Mouse (Mus musculus) heart, postnatal 4 days (tissue): ENCODE results near the gene Gm9508. TPM values are rescaled to one million over a fixed set of nuclear protein-coding genes. Genes with fewer than 3 reads are reported as not detected.

Source experiments
- DNase-seq: peaks from one replicate; pipeline ENCODE4 v3.0.0; 2021
- total RNA-seq, 2 experiments: library from RNA; stranded (reverse); gene quantifications; 2 replicates each; pipeline ENCODE4 v1.2.3; 2021

The Gm9508 gene
- total RNA-seq, 2 experiments from 2014 or later = not detected

DNA sequence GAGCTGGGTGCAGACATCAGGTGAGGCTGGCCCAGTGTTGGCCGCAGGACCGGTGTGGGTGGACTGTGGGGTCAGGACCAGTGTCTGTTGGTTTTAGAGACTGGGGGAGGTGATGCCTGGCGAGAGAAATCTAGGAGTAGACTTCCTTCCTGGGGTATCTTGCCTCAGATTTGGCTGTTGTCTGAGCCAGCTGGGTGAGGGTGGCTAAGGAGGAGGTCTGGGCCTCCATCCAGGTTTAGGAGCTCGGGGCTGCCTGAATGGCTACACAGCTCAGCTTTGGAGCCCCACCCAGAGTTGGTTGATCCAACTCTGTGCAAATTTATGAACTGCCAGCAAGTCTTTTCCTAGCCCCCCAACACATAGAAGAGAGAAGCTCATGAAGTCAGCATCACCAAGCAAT, 29.6 kb downstream of the Gm9508 start:
- no peak for DNase-seq

DNA sequence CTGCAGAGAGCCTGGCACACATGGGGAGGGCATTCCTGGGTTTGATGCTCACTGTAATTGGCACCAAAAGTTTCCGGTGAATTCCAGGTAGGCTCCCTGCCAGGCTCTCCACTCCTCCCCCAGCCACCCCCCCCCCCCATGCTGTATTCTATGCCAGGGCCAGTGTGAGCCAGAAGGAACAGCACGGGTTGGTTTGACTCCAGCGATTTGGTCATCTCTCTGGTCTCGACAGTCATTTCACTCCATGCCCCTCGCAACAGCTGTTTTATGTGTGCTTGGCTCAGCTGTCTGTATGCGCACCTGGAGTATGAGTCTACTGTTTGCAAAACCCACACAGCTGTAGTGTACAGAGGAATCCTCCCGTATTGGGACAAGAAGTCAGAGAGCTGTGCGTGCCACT, 30.7 kb downstream of the Gm9508 start:
- peak; percentile 21 for DNase-seq

DNA sequence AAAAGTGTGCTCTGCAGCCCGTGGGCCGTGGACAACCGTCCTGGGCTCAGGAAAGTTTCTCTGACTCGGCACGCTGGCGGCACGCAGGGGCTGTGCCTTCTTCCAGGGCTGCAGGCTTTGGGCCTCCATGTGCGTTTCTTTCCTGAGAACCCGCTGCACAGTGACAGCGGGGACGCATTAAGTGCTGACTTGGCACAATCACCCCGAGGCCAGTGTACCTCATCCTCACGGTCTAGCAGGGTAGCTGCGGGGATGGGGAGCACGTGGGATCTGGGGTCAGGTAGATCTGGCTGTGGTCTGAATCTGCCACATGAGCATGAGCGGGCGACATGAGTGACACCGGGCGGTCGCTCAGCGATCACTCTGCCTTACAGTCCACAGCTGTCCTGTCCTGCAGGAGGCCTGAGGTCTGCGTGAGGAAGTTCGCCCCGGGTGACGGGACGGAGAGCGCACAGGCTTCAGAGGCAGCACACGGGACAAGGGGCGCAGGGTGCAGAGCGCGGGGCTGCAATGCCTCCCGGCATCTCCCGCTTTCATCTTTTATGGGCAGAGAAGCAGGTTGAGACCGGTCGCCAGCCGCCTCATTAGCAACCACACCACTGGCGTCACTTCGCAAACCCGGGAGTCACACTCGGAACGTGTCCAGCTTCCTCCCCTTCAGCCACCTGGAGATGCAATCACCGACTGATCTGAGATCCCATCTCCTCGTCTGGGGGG, 32.9 kb downstream of the Gm9508 start:
- DNase-seq = no peak

DNA sequence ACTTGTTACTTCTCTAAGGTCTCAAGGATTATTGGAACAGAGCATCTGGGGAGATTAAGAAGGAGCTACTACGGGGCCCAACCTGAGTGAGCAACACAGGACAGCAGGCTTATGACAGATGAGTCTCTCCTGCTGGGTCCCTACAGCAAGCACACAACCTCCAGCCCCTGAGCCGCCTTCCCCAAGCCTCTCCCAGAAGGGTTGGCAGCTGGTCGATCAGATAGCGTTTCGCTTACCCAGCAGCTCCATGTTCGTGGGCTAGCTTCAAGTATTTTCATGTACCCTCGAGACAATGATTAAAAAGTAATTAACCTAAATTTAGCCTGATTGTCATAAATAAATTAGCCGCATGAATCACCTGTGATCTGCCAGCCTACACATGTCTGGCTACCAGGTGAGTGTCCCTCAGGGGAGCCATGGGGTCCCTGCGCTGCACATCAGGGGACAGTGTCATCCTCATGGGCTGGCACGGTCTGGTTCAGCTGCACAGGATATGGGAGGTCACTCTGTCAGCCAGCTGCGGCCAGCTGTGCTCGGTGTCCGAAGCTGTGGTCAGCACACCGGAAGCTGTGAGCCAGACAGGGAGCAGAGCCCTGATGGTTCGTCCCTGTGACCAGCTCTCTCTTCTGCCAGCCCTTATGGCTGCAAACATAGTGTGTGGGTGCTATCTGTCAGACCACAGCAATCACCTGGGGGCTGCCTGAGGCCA, 38.6 kb downstream of the Gm9508 start:
- DNase-seq = peak; percentile 59

DNA sequence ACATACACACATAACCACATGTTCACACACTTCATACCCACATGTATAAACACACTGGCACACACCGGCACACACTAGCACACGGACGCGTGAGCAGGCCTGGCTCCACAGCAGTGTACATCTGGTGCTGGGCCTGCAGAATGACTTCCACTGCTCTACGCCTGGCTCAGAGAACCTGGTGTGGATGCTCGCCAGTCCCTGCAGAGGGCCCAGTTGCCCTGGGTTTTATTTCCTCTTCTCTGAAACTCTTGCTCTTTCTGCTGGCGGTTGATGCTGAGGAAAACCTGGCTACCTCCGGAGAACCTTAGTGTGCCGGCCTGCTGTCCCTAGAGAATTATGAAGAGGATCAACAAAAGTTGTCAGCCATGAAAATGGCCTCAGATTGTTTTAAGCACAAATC, 45.0 kb downstream of the Gm9508 start:
- DNase-seq = no peak

DNA sequence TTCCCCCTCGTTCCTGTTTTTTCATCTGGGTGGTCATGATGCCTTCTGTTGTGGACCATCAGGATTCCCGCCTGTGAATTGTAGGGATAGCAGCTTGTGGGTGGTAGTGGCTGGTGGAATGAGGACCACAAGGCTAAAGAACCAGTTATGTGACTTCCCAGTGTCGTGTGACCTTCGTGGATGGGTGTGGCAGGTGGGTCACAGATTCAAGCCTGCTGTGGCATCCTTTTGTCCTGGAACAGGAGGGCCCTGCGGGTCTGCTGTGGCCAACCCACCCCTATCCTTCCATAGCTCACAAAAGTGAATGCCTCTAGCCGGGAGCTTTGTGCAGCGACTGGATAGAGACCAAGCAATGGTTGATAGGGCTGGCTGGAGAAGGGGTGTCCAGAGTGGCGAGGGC, 49.1 kb downstream of the Gm9508 start:
- no peak for DNase-seq

DNA sequence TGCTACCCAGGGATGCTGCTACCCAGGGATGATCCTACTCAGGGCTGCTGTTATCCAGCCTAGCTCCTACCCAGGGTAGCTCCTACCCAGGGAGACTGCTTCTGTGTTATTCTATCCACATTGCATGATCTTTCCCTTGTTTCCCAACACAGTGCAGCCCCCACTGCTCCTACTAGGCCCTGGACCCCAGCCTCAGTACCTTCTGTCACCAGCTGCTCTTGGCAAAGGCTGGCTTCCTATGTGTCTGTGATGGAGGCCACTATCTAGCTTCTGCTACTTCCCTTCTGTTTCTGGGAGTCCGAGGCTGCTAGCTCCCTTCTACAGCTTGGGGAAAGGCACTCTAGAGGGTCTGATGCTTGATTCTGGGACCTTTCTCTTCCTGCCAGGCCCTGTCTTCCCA, 49.6 kb downstream of the Gm9508 start:
- no peak for DNase-seq

Other genes starting within 250 kb of the Gm9508 start
- gene Fam207a, start 181.4 kb downstream of the Gm9508 start, total RNA-seq = 10 to 100 TPM; 12.6 to 13.2 TPM
- gene Itgb2, start 167.0 kb downstream of the Gm9508 start, total RNA-seq = 1 to 10 TPM; 2.0 to 2.5 TPM
- gene Pttg1ip, start 115.5 kb downstream of the Gm9508 start, total RNA-seq = 100 to 1,000 TPM; 113 to 119 TPM
- 10 to 100 TPM; 90.9 to 97.9 TPM for gene Sumo3, start 91.1 kb downstream of the Gm9508 start, total RNA-seq
- 10 to 100 TPM; 15.9 to 20.8 TPM for gene Gm49325, start 91.0 kb downstream of the Gm9508 start, total RNA-seq
- gene Ube2g2, start 75.0 kb downstream of the Gm9508 start, total RNA-seq = 10 to 100 TPM; 56.1 to 63.8 TPM
- not detected for gene Tspear, start 10.7 kb downstream of the Gm9508 start, total RNA-seq
- not detected for gene Gm19402, start 6.5 kb downstream of the Gm9508 start, total RNA-seq
- not detected for gene Gm10272, start 9.4 kb upstream of the Gm9508 start, total RNA-seq
- gene Gm10024, start 14.2 kb upstream of the Gm9508 start, total RNA-seq = not detected
- not detected for gene Gm10142, start 18.6 kb upstream of the Gm9508 start, total RNA-seq
- gene Krtap12-1, start 23.4 kb upstream of the Gm9508 start, total RNA-seq = not detected
- gene Gm10100, start 29.3 kb upstream of the Gm9508 start, total RNA-seq = not detected
- not detected for gene Gm18596, start 45.4 kb upstream of the Gm9508 start, total RNA-seq
- gene Gm9736, start 54.1 kb upstream of the Gm9508 start, total RNA-seq = not detected
- not detected for gene Gm3233, start 62.4 kb upstream of the Gm9508 start, total RNA-seq
- not detected for gene Gm3238, start 74.1 kb upstream of the Gm9508 start, total RNA-seq
- gene Gm7138, start 79.7 kb upstream of the Gm9508 start, total RNA-seq = not detected
- gene Gm3250, start 85.3 kb upstream of the Gm9508 start, total RNA-seq = not detected
- gene Gm7137, start 91.0 kb upstream of the Gm9508 start, total RNA-seq = not detected
- gene Gm9639, start 97.8 kb upstream of the Gm9508 start, total RNA-seq = not detected
- not detected for gene Gm19668, start 101.9 kb upstream of the Gm9508 start, total RNA-seq
- gene Gm9507, start 114.6 kb upstream of the Gm9508 start, total RNA-seq = not detected
- not detected for gene Gm2696, start 117.4 kb upstream of the Gm9508 start, total RNA-seq
- gene Krtap10-4, start 129.9 kb upstream of the Gm9508 start, total RNA-seq = not detected
- not detected for gene Krtap10-10, start 138.7 kb upstream of the Gm9508 start, total RNA-seq
- gene Gm36176, start 149.6 kb upstream of the Gm9508 start, total RNA-seq = not detected
- not detected for gene Gm10318, start 155.6 kb upstream of the Gm9508 start, total RNA-seq
- not detected for gene Gm3285, start 164.7 kb upstream of the Gm9508 start, total RNA-seq
- 1 to 10 TPM; 1.6 to 1.8 TPM for gene Lrrc3, start 205.3 kb upstream of the Gm9508 start, total RNA-seq